Mouse (Mus musculus) c-Kit-positive CD71-negative TER-119-negative erythroid progenitor cells, embryonic 14.5 days (primary cell): ENCODE measurements around the gene Plekhh3.
A peak's percentile ranks its signal among the peaks of the same experiment; 100 is the strongest.

Experiments used
- DNase-seq: peaks from one replicate; pipeline ENCODE4 v3.0.0-alpha.2; 2013; ENCODE audit warnings: low read depth

Gene Plekhh3

DNA sequence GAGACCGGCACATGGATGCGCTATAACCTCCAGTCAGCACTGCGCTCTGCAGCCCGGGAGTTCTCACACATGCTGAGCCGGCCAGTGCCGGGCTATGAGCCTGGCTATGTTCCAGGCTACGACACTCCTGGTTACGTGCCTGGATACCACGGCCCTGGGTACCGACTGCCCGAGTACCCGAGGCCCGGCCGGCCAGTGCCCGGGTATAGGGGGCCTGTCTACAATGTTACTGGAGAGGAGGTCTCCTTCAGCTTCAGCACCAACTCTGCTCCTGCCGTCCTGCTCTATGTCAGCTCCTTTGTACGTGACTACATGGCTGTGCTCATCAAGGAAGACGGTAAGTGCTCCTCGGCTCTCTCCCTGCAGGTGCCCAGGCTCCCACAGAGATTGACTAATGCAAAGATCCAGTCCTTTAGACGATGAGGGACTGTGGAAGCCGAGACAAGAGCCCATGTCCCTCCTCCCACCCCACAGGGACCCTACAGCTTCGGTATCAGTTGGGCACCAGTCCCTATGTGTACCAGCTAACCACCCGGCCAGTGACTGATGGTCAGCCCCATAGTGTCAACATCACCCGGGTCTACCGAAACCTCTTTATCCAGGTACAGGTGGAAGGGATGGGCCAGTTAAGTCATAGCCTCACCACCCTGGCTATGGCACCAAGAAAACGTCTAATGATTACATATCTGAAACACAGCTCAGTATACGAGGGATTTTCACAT lies 15.5 kb upstream of the Plekhh3 start:
- DNase-seq, result no peak

DNA sequence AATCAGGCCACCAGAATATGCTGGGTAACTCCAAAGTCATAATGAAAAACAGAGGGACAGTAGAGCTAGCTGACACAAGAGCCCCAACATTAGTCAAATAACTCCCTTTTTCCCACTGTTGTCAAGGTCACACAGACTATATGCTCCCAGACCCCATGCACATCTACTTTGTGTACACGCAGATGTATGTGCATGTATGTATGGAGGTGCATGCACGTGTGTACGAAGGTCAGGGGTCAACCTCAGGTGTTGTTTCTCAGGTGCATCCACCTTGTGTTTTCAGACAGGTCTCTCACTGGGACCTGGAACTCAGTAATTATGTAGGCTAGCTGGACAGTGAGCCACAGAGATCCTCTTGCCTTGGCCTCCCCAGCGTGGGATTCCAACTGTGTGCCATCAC lies 14.3 kb upstream of the Plekhh3 start:
- DNase-seq, result no peak

DNA sequence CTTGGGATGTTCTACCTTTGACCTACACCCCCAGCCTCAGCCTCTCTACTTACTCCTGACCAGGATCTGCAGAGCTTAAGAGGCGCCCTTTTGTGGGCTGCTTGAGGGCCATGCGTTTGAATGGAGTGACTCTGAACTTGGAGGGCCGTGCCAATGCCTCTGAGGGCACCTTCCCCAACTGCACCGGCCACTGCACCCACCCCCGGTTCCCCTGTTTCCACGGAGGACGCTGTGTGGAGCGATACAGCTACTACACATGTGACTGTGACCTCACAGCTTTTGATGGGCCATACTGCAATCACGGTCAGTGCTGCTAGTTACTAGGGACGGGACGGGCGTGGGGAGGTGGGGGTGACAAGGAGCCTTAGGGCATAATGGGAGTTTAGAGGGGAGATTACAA lies 13.8 kb upstream of the Plekhh3 start:
- DNase-seq, result no peak

DNA sequence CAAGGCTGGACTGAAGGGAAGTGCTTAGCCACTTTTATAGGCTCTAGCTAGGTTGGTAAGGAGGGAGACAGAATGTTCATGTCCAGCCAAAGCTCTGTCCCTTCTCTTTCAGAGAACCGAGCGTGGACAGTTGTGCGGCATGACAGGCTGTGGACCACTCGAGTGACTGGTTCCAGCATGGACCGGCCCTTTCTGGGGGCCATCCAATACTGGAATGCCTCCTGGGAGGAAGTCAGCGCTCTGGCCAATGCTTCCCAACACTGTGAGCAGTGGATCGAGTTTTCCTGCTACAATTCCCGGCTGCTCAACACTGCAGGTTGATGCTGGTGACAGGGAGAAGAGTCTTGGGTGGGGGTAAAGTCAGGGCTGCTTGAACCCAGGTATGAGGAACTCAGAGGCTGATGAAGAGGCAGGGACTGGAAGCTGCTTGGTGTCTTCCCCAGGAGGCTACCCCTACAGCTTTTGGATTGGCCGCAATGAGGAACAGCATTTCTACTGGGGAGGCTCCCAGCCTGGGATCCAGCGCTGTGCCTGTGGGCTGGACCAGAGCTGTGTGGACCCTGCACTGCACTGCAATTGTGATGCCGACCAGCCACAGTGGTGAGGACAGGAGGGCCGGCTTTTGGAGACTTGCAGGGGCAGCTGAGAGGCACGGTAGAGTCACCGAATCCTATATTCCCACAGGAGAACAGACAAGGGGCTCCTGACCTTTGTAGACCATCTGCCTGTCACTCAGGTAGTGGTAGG lies 11.8 kb upstream of the Plekhh3 start:
- DNase-seq, result no peak

DNA sequence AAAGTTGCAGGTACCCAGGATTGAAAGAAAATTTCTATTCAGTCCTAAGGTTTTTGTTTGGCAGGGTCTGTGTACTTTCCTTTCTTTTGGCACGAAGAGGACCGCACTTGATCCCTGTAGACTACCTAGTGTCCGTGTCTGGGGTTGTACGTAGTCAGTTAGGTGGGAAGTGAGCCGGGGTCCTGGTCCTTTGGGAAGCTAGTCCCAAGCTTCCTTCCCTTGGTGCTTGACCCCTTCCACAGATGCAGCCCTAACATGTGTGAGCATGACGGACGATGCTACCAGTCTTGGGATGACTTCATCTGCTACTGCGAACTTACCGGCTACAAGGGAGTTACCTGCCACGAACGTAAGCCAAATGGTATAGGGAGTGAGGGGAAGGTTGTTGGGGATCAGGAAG lies 10.8 kb upstream of the Plekhh3 start:
- no peak for DNase-seq

DNA sequence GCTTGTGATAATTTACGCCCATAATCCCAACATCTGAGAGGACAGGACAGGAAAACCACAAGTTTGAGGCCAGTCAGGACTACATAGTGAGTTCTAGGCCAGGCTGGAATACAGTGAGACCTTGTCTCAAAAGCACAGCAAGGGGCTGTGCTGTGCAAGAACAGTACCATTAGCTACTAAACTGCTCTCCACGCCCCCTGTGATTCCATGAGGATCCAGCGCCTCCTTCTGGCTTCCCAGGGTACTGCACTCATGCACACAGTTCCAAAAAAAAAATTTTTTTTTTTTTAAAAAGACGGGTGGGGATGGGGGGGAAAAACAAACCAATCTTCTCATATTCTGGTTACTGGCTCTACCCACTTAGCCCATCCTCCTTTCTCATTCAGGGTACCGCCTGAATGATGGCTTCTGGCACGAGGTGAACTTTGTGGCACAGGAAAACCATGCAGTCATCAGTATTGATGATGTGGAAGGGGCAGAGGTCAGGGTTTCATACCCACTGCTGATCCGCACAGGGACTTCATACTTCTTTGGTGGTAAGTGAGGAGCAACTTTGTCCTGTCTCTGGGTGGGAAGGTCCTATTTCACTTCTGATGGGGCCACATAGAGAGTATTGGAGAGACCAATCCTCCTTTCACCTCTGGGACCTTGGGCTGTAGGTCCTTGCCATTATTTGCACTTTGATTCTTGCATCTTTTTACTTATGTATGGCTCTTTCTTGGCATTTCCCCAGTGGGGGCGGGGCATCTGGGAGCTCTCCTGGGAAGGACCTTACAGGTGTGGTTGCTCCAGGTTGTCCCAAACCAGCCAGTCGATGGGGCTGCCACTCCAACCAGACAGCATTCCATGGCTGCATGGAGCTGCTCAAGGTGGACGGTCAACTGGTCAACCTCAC lies 9.9 kb upstream of the Plekhh3 start:
- no peak for DNase-seq

DNA sequence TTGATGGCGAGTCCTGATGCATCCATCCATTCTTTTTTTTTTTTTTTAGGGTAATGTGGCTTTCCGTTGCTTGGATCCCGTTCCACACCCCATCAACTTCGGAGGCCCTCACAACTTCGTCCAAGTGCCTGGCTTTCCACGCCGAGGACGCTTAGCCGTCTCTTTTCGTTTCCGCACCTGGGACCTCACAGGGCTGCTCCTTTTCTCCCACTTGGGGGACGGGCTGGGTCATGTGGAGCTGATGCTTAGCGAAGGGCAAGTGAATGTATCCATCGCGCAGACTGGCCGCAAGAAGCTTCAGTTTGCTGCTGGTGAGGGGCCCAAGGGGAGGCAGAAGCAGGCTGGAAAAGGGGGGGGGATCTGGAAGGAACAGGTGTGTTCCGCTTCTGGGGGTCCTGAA lies 9.1 kb upstream of the Plekhh3 start:
- DNase-seq, result no peak

DNA sequence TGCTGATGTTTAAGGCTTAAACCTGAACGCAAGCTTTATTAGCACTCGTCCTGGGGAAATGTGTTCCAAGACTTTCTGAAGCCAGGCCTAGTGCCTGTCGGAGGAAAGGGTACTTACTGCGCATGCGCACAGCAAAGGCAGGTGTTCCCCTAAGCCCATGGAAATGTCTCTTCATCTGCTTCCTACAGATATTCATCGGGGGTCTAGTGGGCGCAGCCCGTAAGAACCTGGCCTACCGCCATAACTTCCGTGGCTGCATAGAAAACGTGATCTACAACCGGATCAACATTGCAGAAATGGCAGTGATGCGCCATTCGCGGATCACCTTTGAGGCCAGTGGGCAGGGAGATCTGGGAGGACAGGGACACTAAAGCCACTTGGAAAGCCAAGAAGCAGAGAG lies 8.2 kb upstream of the Plekhh3 start:
- no peak for DNase-seq

DNA sequence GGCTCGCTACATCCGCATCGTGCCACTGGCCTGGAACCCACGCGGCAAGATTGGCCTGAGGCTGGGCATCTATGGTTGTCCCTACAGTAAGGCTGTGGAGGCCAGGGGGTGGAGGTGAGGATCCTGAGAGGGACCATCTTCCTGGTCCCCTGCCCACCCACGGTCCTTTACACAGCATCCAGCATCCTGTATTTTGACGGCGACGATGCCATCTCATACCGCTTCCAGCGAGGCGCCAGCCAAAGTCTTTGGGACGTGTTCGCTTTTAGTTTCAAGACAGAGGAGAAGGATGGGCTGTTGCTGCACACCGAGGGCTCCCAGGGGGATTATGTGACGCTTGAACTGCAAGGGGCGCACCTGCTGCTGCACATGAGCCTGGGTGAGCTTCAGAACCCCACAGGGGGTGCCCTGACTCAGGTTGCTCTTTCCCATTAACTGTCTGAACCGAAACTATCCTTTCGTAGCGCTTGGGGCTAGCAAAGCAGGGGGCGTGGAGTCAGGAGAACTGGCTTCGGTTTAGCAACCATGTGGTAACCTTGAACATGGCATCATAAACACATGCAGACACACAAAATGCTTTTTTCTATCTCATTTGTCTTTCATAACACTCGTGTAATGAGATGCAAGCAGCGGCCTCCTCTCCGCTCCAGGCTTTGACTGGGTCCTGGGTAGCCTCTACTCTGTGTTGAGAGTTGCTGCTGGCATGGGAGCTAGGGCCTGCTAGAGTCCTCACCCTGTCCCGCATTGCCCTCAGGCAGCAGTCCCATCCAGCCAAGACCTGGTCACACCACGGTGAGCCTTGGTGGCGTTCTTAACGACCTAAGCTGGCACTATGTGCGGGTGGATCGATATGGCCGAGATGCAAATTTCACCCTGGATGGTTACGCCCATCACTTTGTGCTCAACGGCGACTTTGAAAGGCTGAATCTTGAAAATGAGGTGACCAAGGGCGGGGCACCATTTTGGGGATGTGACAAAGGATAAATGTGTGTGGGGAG lies 7.2 kb upstream of the Plekhh3 start:
- DNase-seq, result no peak

DNA sequence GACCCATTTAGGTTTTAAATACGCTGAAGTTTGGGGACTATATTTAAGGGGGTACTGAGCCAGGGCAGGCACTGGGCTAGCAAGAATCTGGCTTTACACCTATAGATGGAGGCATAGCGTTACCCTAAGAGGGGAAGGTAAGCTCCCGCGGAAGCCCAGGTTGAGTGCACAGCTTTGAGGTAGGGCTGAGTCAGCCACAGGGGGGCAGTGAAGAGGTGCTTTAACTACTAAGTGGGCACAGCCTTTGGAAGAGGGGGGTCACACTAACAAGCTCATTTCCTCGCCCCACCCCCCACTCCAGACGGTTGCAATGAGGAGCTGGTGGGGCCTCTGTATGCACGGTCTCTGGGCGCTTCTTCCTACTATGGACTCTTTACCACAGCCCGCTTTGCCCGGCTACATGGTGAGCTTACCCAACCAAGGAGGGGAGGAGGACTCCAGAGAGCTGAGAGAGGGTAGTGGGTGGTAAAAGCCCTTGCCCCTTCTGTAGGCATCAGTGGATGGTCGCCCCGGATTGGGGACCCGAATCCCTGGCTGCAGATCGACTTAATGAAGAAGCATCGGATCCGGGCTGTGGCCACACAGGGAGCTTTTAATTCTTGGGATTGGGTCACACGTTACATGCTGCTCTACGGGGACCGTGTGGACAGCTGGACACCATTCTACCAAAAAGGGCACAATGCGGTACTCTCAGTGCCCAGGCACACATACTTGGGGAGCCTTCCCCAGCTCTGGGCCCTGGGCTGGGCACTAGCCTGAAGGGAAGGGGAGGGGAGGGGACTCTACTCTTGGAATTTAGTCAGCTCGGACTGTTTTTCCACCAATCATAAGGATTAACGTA lies 6.0 kb upstream of the Plekhh3 start:
- DNase-seq, result no peak

DNA sequence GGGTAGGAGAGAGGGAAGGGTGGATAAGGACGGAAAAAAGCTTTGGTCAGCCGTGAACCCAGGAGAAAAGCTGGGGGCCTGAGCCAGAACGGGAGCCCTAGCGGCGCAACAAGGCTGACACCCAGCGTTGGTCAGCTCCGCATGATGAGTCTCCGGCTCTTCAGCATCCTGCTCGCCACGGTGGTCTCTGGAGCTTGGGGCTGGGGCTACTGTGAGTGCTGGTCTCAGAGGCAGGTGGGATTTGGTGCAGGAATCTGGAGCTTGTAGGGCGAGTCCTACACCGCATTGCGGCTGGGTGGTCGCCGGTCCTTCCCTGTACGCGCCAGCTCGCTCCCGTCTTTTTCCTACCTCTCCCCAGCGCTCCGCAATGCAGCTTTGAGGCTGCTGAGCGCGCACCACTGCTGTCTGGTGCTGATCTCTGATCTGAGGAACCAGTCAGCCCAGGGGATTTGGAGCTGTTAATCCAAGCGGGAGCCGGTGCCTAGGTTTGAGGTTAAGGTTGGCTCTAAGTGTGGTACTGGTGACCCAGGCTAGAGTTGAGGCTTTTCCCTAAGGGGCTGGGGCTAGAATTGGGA lies 5.1 kb upstream of the Plekhh3 start:
- DNase-seq, result no peak

DNA sequence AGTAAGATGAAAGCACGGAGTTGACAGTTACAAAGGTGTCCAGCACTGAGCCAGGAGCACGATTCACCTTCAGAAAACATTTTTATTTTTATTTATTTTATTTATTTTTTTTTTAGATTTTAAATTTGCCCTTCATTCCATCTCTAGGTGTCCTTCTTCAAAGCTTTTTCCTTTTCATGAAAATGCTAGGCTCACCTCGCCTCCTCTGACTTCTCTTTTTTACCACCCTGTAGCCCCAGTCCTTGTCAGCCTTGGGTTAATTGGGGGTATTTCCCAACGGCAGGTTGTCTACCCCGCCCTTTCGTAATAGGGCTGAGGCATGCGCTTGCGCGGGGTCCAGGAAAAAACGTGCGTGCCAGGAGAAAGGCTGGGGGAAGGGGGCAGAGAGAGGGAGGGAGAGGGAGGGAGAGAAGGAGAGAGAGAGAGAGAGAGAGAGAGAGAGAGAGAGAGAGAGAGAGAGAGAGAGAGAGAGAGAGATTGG lies 4.5 kb upstream of the Plekhh3 start:
- DNase-seq, result no peak

DNA sequence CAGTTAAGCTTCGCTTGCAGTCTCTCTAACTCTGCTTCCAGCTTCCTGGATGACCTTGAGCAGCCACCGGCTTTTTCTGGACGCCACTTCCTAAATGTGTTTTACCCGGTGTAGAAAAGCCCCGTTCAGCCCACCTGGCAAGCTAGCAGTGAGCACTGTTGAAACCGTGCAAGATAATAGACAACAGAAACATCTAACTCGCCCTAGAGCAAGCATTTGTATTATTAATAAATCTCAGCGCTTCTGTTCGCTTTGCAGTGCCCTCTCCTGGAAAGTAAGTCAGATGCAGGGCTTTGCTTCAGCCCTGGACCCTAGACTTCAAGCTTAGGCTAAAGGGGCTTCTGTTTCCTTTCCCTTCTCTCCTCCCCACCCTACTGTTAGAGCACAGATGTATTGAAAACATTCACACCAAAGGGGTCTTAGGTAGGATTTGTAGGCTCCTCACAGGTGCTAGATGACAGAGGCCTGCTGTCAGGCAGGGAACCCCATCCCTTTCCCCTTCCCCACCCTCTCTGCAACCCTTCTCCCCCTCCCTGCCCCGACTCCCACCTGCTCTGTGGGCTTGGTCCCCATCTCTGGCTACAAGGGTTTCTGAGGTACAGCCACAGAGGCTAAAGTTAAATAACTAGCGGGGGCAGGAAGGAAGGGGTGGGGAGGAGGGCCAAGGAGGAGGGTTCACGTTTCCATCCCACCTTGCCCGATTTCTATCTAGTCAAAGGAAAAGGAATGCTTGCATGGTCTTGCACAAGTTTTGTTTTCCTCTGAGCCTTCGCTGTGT lies 3.9 kb upstream of the Plekhh3 start, which contains the start of gene Ccr10:
TSS of gene Ccr10 (minus strand) at position 593 of the 778 bp plus-strand sequence.
- DNase-seq, result no peak

DNA sequence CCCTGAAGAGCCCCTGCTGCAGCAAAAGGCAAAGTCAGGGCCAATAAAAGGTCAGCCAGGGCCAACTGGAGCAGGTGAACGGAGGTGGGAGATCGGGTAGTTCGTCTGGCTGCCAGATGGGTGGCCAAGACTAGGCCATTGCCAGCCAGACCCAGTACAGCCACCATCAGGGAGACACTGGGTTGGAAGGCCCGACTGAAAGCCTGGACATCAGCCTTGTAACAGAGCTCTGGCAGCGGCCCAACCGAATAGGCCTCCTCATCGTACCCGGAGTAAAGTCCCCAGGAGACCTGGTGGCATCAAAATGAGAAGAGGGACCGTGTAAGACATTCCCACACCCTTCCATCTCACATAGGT lies 3.2 kb upstream of the Plekhh3 start:
- DNase-seq, result no peak

DNA sequence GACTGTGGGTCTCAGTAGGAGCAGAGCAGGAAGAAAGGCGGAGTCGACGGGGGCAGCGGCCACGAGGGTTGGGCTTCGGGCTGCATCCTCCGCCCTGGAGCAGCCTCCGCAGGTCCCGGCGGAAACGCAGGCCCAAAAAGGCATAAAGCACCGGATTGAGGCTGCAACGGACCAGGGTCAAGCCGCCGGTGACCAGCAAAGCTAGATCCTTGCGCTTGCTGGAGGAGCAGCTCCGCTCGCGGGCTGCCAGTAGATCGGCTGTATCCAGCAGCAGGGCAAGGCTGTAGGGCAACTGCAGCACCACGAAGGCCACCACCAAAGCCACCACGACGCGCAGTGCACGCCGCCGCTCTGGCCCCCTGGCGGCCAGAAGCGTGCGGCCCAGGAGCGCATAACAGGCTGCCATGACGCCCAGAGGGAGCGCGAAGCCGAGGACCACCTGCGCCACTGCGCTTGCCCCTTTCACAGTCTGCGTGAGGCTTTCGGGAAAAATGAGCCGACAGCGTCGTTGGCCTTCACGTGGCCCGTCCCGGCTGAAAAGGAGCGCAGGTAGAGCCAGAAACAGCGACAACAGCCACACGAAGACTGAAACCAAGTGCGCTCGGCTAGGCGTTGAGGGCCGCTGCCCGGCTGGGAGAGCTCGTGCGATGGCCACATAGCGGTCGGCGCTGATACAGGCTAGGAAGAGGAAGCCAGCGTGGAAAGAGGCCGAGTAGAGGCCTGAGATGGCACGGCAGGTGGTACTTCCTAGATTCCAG lies 2.7 kb upstream of the Plekhh3 start:
- peak; percentile 70 for DNase-seq

DNA sequence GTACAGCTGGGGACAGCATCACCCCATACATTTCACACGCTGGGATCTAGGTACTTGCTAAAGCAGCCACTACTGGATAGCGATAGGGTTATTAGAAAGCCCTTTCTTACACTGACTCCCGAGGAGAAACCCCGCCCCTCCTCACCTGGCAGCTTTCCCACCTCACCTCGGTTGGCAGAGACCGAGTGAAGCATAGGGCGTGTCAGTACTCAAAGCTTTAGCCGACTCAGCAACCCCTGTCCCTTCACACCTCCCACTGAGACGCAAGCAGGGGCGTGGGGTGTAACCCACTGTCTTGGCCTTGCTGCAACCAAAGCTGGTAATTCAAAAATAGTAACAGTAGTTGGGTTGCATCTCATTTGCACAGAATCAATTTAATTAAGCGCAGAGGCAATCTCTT lies 2.0 kb upstream of the Plekhh3 start:
- DNase-seq, result no peak

DNA sequence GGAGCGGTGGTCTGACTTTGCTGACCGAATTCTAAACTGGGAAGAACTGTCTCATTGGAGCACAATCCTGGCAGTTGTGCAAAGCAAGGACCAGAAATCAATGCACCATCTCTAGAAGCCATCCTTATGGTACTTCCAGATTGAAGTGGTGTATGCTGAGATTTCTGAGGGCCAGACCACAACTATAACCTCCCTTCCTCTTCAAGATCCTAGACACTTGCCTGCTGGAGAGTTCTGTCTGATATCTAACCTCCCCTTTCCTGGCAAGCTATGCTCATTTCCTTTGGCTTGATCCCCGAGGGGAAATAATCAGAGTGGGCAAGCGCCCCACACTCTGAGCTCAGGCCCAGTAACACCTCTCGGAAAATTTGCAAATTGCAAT lies 1.3 kb upstream of the Plekhh3 start:
- no peak for DNase-seq

DNA sequence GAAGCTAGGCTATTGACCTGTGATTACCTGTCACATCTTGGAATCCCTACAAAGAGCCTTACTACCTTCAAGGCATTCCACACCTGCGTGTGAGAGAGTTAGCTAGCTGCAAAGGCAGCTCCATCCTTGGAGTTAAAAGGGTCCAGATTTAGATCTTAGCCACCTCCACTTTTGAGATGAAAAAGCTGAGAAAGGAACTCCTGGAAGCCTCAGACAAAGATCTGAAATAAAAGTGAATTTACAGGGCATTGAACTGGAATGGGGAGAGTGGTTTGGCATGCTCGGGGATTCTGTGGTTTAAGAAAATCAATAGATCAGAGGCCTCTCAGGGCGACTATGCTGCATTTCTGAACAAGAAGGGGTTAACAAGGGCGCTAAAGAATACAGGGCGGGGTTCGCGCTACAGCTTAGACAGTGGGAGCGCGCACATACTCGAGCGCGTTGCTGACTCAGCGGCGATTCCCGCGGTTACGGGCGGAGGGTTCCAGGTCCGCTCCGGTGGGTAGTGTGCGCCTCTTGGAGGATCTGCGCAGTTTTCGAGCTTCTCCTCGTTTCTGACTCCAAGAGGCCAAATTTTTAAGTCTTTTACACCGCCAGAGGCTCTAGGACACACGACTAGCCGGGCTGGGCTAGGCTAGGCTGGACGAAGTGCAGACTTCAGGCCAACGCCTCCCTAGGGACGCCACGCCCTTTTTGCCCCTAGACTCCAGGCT lies 726 bp upstream of the Plekhh3 start:
- peak; percentile 63 for DNase-seq
